Mouse (Mus musculus) B cell, adult 2 months (primary cell): ENCODE data around the gene Nr1h3.

ENCODE experiments used
- DNase-seq, 2 experiments: peaks; one replicate each; pipeline ENCODE4 v3.0.0; 2022

Nr1h3 gene

GRCm38 (mm10) chr2:91137481-91137880, 65.2 kb downstream of the Nr1h3 start:
- no peak for DNase-seq

GRCm38 (mm10) chr2:91136513-91137412, 65.9 kb downstream of the Nr1h3 start:
- peak in 1 of 2 experiments; percentile 10 for DNase-seq
